Mouse (Mus musculus) small intestine, adult 2 months (tissue): Measurements from ENCODE around the gene Thap7.

ENCODE experiments used
- CTCF ChIP-seq: fragments of 200-500 bp; IDR thresholded peaks from 2 replicates; pipeline ENCODE4 v1.5.1; 2012; ENCODE audit warnings: low read depth, mild to moderate bottlenecking, control low read depth, inconsistent platforms, low read length, moderate library complexity, mixed read lengths; ENCODE audit not compliant: insufficient replicate concordance, insufficient read length; ENCODE audit errors: extremely low read depth
- POLR2A ChIP-seq: fragments of 200-500 bp; IDR thresholded peaks from 2 replicates; pipeline ENCODE4 v1.6.1; 2012; ENCODE audit warnings: low read depth, mild to moderate bottlenecking, control low read depth, inconsistent platforms, low read length, moderate library complexity

- no peak for TF ChIP-seq POLR2A
- no peak for TF ChIP-seq CTCF
Measured at GRCm38 (mm10) chr16:17529981-17530586, 852 bp downstream of the Thap7 start.
